Comparison of ENCODE assay signal across 8 mouse cellular contexts in the genomic region with DNA sequence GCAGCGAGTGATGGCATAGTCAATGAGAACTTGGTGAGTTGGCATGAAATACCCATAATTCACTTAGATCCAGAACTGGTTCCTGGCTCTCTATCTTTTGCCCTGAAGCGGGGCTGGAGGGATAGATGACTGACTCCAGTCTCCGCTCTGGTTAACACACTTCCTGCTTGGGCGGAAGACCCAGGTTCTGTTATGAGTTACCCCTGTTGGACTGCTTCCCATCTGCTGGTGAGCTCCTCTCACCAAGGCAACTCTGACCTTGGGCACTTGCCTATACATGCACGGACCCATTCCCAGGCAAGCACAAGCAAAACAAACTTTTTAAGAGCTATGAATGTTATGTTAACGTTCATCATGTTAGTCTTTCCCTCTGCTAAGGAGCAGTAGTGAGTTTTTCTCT. TPM values are rescaled to one million over a fixed set of nuclear protein-coding genes. Genes with fewer than 3 reads are reported as not detected.
DNase-seq lines count a peak whose midpoint lies in the region; ATAC-seq and TF ChIP-seq lines count a peak whose summit lies in the region.

No protein-coding gene starts in this region.

- H3ac ChIP-seq in myocyte (ENCODE audit: control insufficient read depth, insufficient read length): no peak overlapping the region

- TF ChIP-seq POLR2A in myocyte (IDR thresholded peaks at IDR 0.05; ENCODE audit: insufficient read length, low read depth): peak; percentile 17

- peaks cover 10% of the 10 kb centered on the region; the same call in 1 of the 2 replicates for H3K36me3 ChIP-seq in kidney, postnatal 0 days (ENCODE audit: insufficient read depth, low read length)
- peaks cover 6% of the 10 kb centered on the region; the same call in 1 of the 2 replicates for H3K36me3 ChIP-seq in hindbrain, embryonic 14.5 days (replicated peaks; ENCODE audit: control insufficient read depth, insufficient read depth)
- peaks cover 11% of the 10 kb centered on the region for H3K36me3 ChIP-seq in myocyte (ENCODE audit: control insufficient read depth, insufficient read depth)

- H3K27ac ChIP-seq in kidney, postnatal 0 days: peak overlapping the region; percentile 20; the same call in 1 of the 2 replicates
- no peak overlapping the region for H3K27ac ChIP-seq in hindbrain, embryonic 14.5 days

- H3K4me3 ChIP-seq in kidney, postnatal 0 days (replicated peaks; ENCODE audit: low read depth, low read length): peak overlapping the region; percentile 68
- H3K4me3 ChIP-seq in hindbrain, embryonic 14.5 days (replicated peaks; ENCODE audit: low read length): peak overlapping the region; percentile 70
- peak overlapping the region; percentile 47 for H3K4me3 ChIP-seq in myocyte

- H3K9me3 ChIP-seq in kidney, postnatal 0 days (replicated peaks; ENCODE audit: low read length): no peaks in the 10 kb centered on the region
- no peaks in the 10 kb centered on the region for H3K9me3 ChIP-seq in hindbrain, embryonic 14.5 days (ENCODE audit: control insufficient read depth, low read length)

- H3K4me2 ChIP-seq in kidney, postnatal 0 days (ENCODE audit: low read length): peak overlapping the region; percentile 84
- peak overlapping the region; percentile 76 for H3K4me2 ChIP-seq in hindbrain, embryonic 14.5 days (replicated peaks)
- peak overlapping the region; percentile 99 for H3K4me2 ChIP-seq in myocyte (ENCODE audit: low read depth)

- 0 out of 2 replicates have a peak, but pooled peaks cover 8% of the 10 kb centered on the region for H3K4me1 ChIP-seq in kidney, postnatal 0 days (replicated peaks; ENCODE audit: insufficient read depth, low read length)
- H3K4me1 ChIP-seq in hindbrain, embryonic 14.5 days (replicated peaks; ENCODE audit: control insufficient read depth, insufficient read depth, low read length): peaks cover 12% of the 10 kb centered on the region

- H3K79me2 ChIP-seq in myocyte (ENCODE audit: control insufficient read depth, insufficient read depth): peaks cover 21% of the 10 kb centered on the region

- no peak for DNase-seq in kidney, postnatal 0 days (ENCODE audit: low spot score)
- DNase-seq in kidney, postnatal 36 days: no peak
- peak; percentile 28 for DNase-seq in adipocyte (ENCODE audit: low spot score)
- DNase-seq in hindbrain, embryonic 14.5 days (ENCODE audit: low spot score): no peak
- DNase-seq in gastrocnemius, postnatal 14 days: no peak
- no peak for DNase-seq in left cerebral cortex, postnatal 14 days (ENCODE audit: low spot score in 2 of 2)
- DNase-seq in Muller cell, postnatal 12 days (ENCODE audit: inconsistent ontology term): no peak

- TF ChIP-seq CTCF in kidney, postnatal 0 days (IDR thresholded peaks at IDR 0.05; ENCODE audit: low read depth): no peak

- peak overlapping the region; percentile 57; the same call in 1 of the 2 replicates for H3K9ac ChIP-seq in kidney, postnatal 0 days (ENCODE audit: low read depth, low read length)
- H3K9ac ChIP-seq in hindbrain, embryonic 14.5 days: peak overlapping the region; percentile 72

- ATAC-seq in kidney, postnatal 0 days (replicated peaks; ENCODE audit: low FRiP score, low read depth): no peak
- no peak for ATAC-seq in hindbrain, embryonic 14.5 days (ENCODE audit: low FRiP score)

- intact Hi-C loops in gastrocnemius, postnatal 14 days (cut with DNase I; ENCODE audit: low total_unique reads): no loop called here
- intact Hi-C loops in left cerebral cortex, postnatal 14 days (cut with DNase I): no loop called here

- 7% methylated on average over 6 of the region's 6 CpGs for WGBS in kidney, postnatal 0 days
- 30% methylated on average over 6 of the region's 6 CpGs for WGBS in hindbrain, embryonic 14.5 days

- no peaks in the 10 kb centered on the region for H3K27me3 ChIP-seq in kidney, postnatal 0 days (ENCODE audit: insufficient read depth, low read length)
- H3K27me3 ChIP-seq in hindbrain, embryonic 14.5 days (ENCODE audit: control insufficient read depth, insufficient read depth, low read length): no peaks in the 10 kb centered on the region
- H3K27me3 ChIP-seq in myocyte (ENCODE audit: control insufficient read depth, insufficient read depth, insufficient read length): no peaks in the 10 kb centered on the region

TF ChIP-seq in myocyte, 11 proteins besides CTCF, POLR2A, EP300 and RAD21:
- TF ChIP-seq E2F4 (IDR thresholded peaks at IDR 0.05; ENCODE audit: insufficient read depth) (no peak), MYOD1 (IDR thresholded peaks at IDR 0.05; ENCODE audit: control insufficient read depth in 1 of 3, insufficient read length in 2 of 3, low read depth in 2 of 3) (no peak), REST (IDR thresholded peaks at IDR 0.05; ENCODE audit: insufficient read depth, insufficient read length) (no peak), TCF12 (IDR thresholded peaks at IDR 0.05; ENCODE audit: insufficient read depth, poor library complexity, severe bottlenecking) (no peak)
TF ChIP-seq in myocyte: peak in this region for 0.

RNA-seq across cellular contexts. Expression of a gene that starts 1.4 kb away (rescaled TPM):
- 101 and 136 TPM in 2 replicates for polyA plus RNA-seq in kidney, postnatal 0 days (2015; fragmentation: Nextera tagmentation; extraction: Ambion mirVana)
- 42.8 and 52.5 TPM in 2 replicates for polyA plus RNA-seq in hindbrain, embryonic 14.5 days (2014; fragmentation: Nextera tagmentation; extraction: Ambion mirVana)
- 73.0 TPM for polyA plus RNA-seq in myocyte (2012; fragmentation: generic; extraction: Trizol)
- 1 to 10 TPM; 8.1 to 8.6 TPM for total RNA-seq in gastrocnemius, postnatal 14 days (2021)
- 1 to 10 TPM; 4.9 to 5.2 TPM for total RNA-seq in left cerebral cortex, postnatal 14 days (2021)

RNA-seq across cellular contexts. Expression of a gene that starts 27.8 kb away (rescaled TPM):
- 16.2 and 16.4 TPM in 2 replicates for polyA plus RNA-seq in kidney, postnatal 0 days (2015; fragmentation: Nextera tagmentation; extraction: Ambion mirVana)
- polyA plus RNA-seq in hindbrain, embryonic 14.5 days (2014; fragmentation: Nextera tagmentation; extraction: Ambion mirVana): 2.3 and 2.6 TPM in 2 replicates
- 0.26 TPM for polyA plus RNA-seq in myocyte (2012; fragmentation: generic; extraction: Trizol)
- total RNA-seq in gastrocnemius, postnatal 14 days (2021): 1 to 10 TPM; 6.8 to 7.5 TPM
- 1 to 10 TPM; 9.9 to 10.0 TPM for total RNA-seq in left cerebral cortex, postnatal 14 days (2021)

RNA-seq across cellular contexts. Expression of a gene that starts 58.3 kb away (rescaled TPM):
- 15.4 and 17.2 TPM in 2 replicates for polyA plus RNA-seq in kidney, postnatal 0 days (2015; fragmentation: Nextera tagmentation; extraction: Ambion mirVana)
- polyA plus RNA-seq in hindbrain, embryonic 14.5 days (2014; fragmentation: Nextera tagmentation; extraction: Ambion mirVana): 17.2 and 17.9 TPM in 2 replicates
- 4.1 TPM for polyA plus RNA-seq in myocyte (2012; fragmentation: generic; extraction: Trizol)
- total RNA-seq in gastrocnemius, postnatal 14 days (2021): 1 to 10 TPM; 4.4 to 6.1 TPM
- 1 to 10 TPM; 5.3 to 6.7 TPM for total RNA-seq in left cerebral cortex, postnatal 14 days (2021)
